Mouse (Mus musculus) midbrain, embryonic 13.5 days (tissue): ENCODE results near the gene Pcolce2. TPM values are rescaled to one million over a fixed set of nuclear protein-coding genes. Genes with fewer than 3 reads are reported as not detected.
A peak's percentile ranks its signal among the peaks of the same experiment; 100 is the strongest.
"Not testable (repeated sequence)": the region's sequence is repeated elsewhere in the genome, so short reads cannot be mapped to it uniquely, and the experiment has no call there.

Experiments used
- ATAC-seq: fragments of 200-750 bp; cut with Nextera tagmentation; 2 replicates; pipeline ENCODE4 v1.8.0; 2017; ENCODE audit warnings: mild to moderate bottlenecking, moderate TSS enrichment, moderate library complexity
- H3K27ac ChIP-seq: fragments of 300-500 bp; sonication (generic); 2 replicates; pipeline ENCODE4 v1.5.1; 2015; ENCODE audit warnings: inconsistent platforms, mild to moderate bottlenecking, moderate library complexity
- H3K27me3 ChIP-seq: fragments of 300-500 bp; sonication (generic); 2 replicates; pipeline ENCODE4 v1.6.1; 2015; ENCODE audit warnings: mild to moderate bottlenecking, inconsistent platforms
- H3K36me3 ChIP-seq: fragments of 300-500 bp; sonication (generic); 2 replicates; pipeline ENCODE4 v1.6.1; 2015; ENCODE audit warnings: mild to moderate bottlenecking, inconsistent platforms
- H3K4me1 ChIP-seq: fragments of 300-500 bp; sonication (generic); replicated peaks from 2 replicates; pipeline ENCODE4 v1.6.1; 2015; ENCODE audit warnings: inconsistent platforms
- H3K4me2 ChIP-seq: fragments of 300-500 bp; sonication (generic); replicated peaks from 2 replicates; pipeline ENCODE4 v1.6.1; 2015; ENCODE audit warnings: moderate library complexity, mild to moderate bottlenecking, inconsistent platforms
- H3K4me3 ChIP-seq: fragments of 300-500 bp; sonication (generic); replicated peaks from 2 replicates; pipeline ENCODE4 v1.5.1; 2015; ENCODE audit warnings: mild to moderate bottlenecking, inconsistent platforms
- H3K9ac ChIP-seq: fragments of 300-500 bp; sonication (generic); replicated peaks from 2 replicates; pipeline ENCODE4 v1.6.1; 2015; ENCODE audit warnings: mild to moderate bottlenecking, inconsistent platforms
- H3K9me3 ChIP-seq: fragments of 300-500 bp; sonication (generic); 2 replicates; pipeline ENCODE4 v1.6.1; 2016; ENCODE audit warnings: mild to moderate bottlenecking, inconsistent platforms
- whole genome bisulfite sequencing: fragments of 180-500 bp; shearing (Covaris S2); methylation state at CpG from one replicate; pipeline ENCODE4 v1.1.7; 2015; 5-methylcytosine and 5-hydroxymethylcytosine counted together
- polyA plus RNA-seq: library from polyadenylated mRNA; unstranded; fragments of >200 nt; fragmentation: Nextera tagmentation; extraction: Ambion mirVana; gene quantifications from 2 replicates; pipeline ENCODE4 v1.2.1, GENCODE M21; 2015

The Pcolce2 gene
- polyA plus RNA-seq, 1 experiment from 2014 or later, result 1.8 TPM

DNA sequence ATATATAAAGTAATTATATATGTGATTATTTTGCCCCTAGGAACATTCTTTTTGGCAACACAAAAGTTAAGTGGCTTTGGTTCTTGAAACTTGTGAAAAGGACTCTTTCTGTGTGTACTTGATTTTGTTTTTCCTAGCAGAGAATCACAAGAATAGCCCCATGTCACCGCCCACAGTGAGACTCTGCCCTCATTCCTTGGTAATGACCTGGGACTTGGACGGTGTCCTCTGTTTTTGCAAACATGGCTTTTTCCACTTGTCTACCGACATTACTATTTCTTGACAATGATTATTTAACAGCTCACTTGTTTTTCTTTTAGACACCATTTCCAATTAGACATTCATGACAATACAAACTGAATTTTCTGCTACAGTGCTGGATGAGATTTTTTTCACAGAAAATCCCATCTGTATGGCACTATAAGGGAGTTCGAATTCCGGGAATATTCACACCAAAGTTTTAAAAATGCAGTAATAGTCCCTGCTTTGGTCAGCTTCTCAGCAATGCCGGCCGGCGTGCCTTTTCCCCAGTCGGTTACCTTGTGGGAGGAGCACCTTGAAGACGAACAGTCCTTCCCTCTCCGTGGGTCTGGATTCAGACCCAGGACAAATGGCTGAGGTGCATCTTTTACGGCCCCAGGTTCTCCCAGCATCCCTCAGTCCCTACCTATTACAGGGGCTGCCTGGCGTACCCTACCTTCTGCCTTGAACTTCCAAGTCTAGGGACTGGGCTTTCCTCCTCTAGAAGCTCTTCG, 22.4 kb upstream of the Pcolce2 start:
- H3K9ac ChIP-seq, result no peak overlapping the region
- H3K4me3 ChIP-seq, result no peak overlapping the region
- peaks cover 9% of the 10 kb centered on the region for H3K4me1 ChIP-seq
- H3K9me3 ChIP-seq, result no peaks in the 10 kb centered on the region
- H3K4me2 ChIP-seq, result no peak overlapping the region
- no peaks in the 10 kb centered on the region for H3K36me3 ChIP-seq
- H3K27ac ChIP-seq, result no peak overlapping the region
- WGBS, result 84% methylated on average over 14 of the region's 14 CpGs
- ATAC-seq, result no peak
- H3K27me3 ChIP-seq, result no peaks in the 10 kb centered on the region

DNA sequence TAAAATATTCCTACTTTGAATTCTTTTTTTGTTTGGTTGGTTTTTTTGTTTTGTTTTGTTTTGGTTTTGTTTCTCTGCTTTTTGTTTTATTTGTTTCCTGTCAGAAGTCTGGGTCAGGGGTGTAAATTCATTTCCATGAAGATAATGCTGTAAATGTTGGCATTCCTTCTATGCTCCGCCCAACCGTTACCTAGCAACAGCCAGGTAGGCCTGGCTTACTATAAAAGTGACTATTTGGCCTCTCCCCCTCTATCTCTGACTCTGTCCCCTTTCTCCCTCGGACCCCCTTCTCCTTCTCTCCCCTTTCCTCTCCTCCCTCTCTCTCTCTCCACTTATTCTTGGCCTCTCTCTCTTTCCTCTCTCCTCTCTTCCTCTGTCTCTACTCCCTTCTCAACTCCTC, 21.4 kb upstream of the Pcolce2 start:
- Histone ChIP-seq H3K9me3 (no peaks in the 10 kb centered on the region), H3K27ac (no peak overlapping the region), H3K4me3 (no peak overlapping the region), H3K27me3 (no peaks in the 10 kb centered on the region), H3K4me1 (peaks cover 9% of the 10 kb centered on the region), H3K9ac (no peak overlapping the region), H3K4me2 (no peak overlapping the region), H3K36me3 (no peaks in the 10 kb centered on the region)
- 77% methylated on average over 3 of the region's 3 CpGs for WGBS
- ATAC-seq, result no peak

- Histone ChIP-seq H3K36me3 (no peaks in the 10 kb centered on the region), H3K9me3 (no peaks in the 10 kb centered on the region), H3K4me2 (no peak overlapping the region), H3K9ac (no peak overlapping the region), H3K27ac (no peak overlapping the region), H3K4me1 (0 out of 2 replicates have a peak, but pooled peaks cover 5% of the 10 kb centered on the region), H3K27me3 (no peaks in the 10 kb centered on the region), H3K4me3 (no peak overlapping the region)
- ATAC-seq, result no peak
- 87% methylated on average over 1 of the region's 1 CpGs for WGBS
Measured at GRCm38 (mm10) chr9:95618572-95618971, 18.8 kb upstream of the Pcolce2 start.

DNA sequence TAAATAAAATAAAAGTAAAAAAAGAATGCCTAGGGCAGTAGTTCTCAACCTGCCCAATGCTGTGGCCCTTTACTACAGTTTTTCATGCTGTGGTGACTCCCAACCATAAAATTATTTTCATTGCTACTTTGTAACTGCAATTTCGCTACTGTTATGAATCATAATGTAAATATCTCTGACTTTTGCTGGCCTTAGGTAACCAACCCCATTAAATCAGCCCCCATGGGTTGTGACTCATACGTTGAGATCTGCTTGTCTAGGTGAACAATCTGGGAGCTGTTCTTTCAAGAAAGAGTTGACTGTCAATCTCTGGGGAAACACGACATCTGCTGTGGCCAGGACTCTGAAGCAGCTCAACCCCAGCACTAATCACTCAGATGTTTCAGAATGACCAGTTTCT, 13.3 kb upstream of the Pcolce2 start:
- no peak for ATAC-seq
- Histone ChIP-seq H3K9ac (no peak overlapping the region), H3K27me3 (no peaks in the 10 kb centered on the region), H3K4me3 (no peak overlapping the region), H3K36me3 (no peaks in the 10 kb centered on the region), H3K27ac (no peak overlapping the region), H3K4me1 (no peaks in the 10 kb centered on the region), H3K9me3 (no peaks in the 10 kb centered on the region), H3K4me2 (no peak overlapping the region)
- 90% methylated on average over 3 of the region's 3 CpGs for WGBS

DNA sequence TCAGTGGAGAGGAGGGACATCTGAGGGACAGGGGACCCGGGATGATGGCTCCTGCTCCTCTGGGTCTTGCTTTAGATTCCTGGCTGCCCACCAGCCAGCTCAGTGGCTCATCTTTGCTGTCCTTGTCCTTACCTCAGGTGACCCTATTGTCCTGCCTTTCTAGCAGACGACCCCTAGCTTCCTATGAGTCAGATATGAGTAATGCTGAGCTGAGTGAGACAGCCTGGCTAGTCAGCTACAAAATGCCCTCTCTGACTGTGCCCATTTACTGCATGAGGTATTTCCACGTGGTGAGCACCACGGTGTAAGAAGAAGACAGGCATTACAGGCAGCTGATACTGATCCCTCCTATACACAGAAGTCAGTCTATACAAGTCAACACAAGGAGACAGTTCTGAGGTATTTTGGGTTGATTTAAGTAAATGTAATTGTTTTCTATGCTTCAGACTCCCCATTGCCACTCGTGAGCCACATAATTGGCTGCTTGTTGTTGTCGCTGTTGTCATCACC, 8.9 kb upstream of the Pcolce2 start:
- Histone ChIP-seq H3K27ac (no peak overlapping the region), H3K4me3 (no peak overlapping the region), H3K4me1 (no peaks in the 10 kb centered on the region), H3K9me3 (no peaks in the 10 kb centered on the region), H3K4me2 (no peak overlapping the region), H3K9ac (no peak overlapping the region), H3K27me3 (no peaks in the 10 kb centered on the region), H3K36me3 (no peaks in the 10 kb centered on the region)
- ATAC-seq, result no peak
- WGBS, result 85% methylated on average over 6 of the region's 6 CpGs

GRCm38 (mm10) chr9:95629561-95629960, 7.8 kb upstream of the Pcolce2 start:
- H3K4me2 ChIP-seq, H3K4me3 ChIP-seq, H3K36me3 ChIP-seq, H3K9me3 ChIP-seq, H3K4me1 ChIP-seq, ATAC-seq, H3K27ac ChIP-seq, H3K9ac ChIP-seq, H3K27me3 ChIP-seq: not testable (repeated sequence)
- WGBS, result 92% methylated on average over 2 of the region's 2 CpGs

GRCm38 (mm10) chr9:95636395-95636794, 1.0 kb upstream of the Pcolce2 start:
- H3K4me3 ChIP-seq, result no peak overlapping the region

DNA sequence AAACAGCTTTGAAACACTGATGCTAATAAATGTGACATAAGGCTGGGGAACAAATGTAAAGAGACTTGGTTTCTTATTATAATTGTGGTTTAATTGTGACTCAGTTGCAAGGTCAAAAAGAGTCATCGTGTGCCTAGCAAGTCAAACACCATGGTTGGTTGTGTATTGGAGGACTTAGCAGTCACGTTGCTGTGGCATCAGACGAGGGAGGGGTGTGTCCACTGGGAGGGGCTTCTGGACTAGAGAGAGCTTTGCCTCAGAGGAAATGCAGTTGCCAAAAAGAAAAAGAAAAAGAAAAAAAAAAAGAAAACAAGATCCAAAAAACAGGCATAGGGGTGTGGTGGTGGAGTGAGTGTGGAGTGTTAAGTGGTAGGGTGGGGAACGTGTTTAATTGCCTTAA, 2.5 kb downstream of the Pcolce2 start:
- ATAC-seq, result no peak
- WGBS, result 50% methylated on average over 4 of the region's 4 CpGs
- no peak overlapping the region for H3K27ac ChIP-seq
- H3K4me3 ChIP-seq, result no peak overlapping the region
- H3K9me3 ChIP-seq, result no peaks in the 10 kb centered on the region
- no peaks in the 10 kb centered on the region for H3K36me3 ChIP-seq
- H3K9ac ChIP-seq, result no peak overlapping the region
- peaks cover 24% of the 10 kb centered on the region for H3K27me3 ChIP-seq
- peaks cover 3% of the 10 kb centered on the region; the same call in 1 of the 2 replicates for H3K4me1 ChIP-seq
- H3K4me2 ChIP-seq, result no peak overlapping the region

More at GRCm38 (mm10) chr9:95636395-95636794, 1.0 kb upstream of the Pcolce2 start:
- Histone ChIP-seq H3K27ac (no peak overlapping the region), H3K9me3 (no peaks in the 10 kb centered on the region), H3K9ac (no peak overlapping the region), H3K36me3 (no peaks in the 10 kb centered on the region), H3K27me3 (peaks cover 25% of the 10 kb centered on the region), H3K4me2 (peak overlapping the region; percentile 95), H3K4me1 (peaks cover 3% of the 10 kb centered on the region; the same call in 1 of the 2 replicates)
- WGBS, result 78% methylated on average over 4 of the region's 4 CpGs
- no peak for ATAC-seq

DNA sequence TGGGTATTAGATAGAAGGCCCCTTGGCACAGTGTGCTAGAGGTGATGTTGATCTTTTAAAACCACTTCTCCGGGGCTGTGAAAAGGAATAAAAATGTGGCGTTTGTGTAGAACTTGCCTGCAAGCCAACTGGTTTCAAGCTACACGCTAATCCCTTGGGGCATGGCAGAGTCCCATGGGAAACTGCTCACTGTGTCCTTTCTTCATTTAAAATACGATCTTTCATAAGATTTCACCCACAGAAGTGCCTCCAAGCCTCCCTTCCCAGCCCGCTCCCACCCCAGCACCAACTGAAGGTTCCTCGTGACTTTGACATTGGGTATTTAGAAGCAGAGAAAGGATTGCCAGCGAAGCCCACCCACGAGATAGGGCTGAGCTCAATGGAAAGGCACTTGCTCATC, 8.5 kb downstream of the Pcolce2 start:
- WGBS, result 94% methylated on average over 8 of the region's 8 CpGs
- peaks cover 5% of the 10 kb centered on the region; the same call in 1 of the 2 replicates for H3K9me3 ChIP-seq
- H3K27me3 ChIP-seq, result no peaks in the 10 kb centered on the region
- H3K9ac ChIP-seq, result no peak overlapping the region
- no peak overlapping the region for H3K4me2 ChIP-seq
- H3K36me3 ChIP-seq, result no peaks in the 10 kb centered on the region
- no peak overlapping the region for H3K27ac ChIP-seq
- no peak overlapping the region for H3K4me3 ChIP-seq
- no peak for ATAC-seq
- H3K4me1 ChIP-seq, result no peaks in the 10 kb centered on the region

GRCm38 (mm10) chr9:95653363-95653762, 16.0 kb downstream of the Pcolce2 start:
- peaks cover 5% of the 10 kb centered on the region; the same call in 1 of the 2 replicates for H3K9me3 ChIP-seq
- H3K27ac ChIP-seq, result no peak overlapping the region
- no peak overlapping the region for H3K9ac ChIP-seq
- 92% methylated on average over 6 of the region's 6 CpGs for WGBS
- no peak for ATAC-seq
- H3K36me3 ChIP-seq, result no peaks in the 10 kb centered on the region
- no peaks in the 10 kb centered on the region for H3K4me1 ChIP-seq
- H3K4me3 ChIP-seq, result no peak overlapping the region
- no peaks in the 10 kb centered on the region for H3K27me3 ChIP-seq
- H3K4me2 ChIP-seq, result no peak overlapping the region

DNA sequence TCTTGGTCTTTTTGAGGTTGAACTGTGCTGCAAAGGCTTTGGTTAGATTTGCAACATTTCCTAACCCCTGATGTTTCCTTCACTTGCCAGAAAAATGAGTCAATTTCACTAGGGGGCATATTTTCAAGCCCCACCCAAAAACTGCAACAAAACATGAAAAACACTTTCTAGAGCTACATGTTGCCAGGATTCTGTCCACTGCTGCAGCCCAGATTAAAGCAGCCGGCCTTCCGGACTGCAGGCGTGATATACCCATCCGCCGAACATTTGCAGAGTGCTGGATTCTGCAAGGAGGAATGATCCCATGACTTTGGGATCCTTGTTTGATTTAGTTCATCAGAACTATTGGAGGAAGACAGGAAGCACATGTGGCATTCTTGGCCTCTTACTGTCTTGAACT, 17.0 kb downstream of the Pcolce2 start:
- no peak overlapping the region for H3K4me3 ChIP-seq
- WGBS, result 95% methylated on average over 5 of the region's 5 CpGs
- no peaks in the 10 kb centered on the region for H3K27me3 ChIP-seq
- no peak for ATAC-seq
- H3K36me3 ChIP-seq, result no peaks in the 10 kb centered on the region
- no peaks in the 10 kb centered on the region for H3K4me1 ChIP-seq
- no peak overlapping the region for H3K4me2 ChIP-seq
- H3K9ac ChIP-seq, result no peak overlapping the region
- H3K9me3 ChIP-seq, result peaks cover 2% of the 10 kb centered on the region; the same call in 1 of the 2 replicates
- H3K27ac ChIP-seq, result no peak overlapping the region

DNA sequence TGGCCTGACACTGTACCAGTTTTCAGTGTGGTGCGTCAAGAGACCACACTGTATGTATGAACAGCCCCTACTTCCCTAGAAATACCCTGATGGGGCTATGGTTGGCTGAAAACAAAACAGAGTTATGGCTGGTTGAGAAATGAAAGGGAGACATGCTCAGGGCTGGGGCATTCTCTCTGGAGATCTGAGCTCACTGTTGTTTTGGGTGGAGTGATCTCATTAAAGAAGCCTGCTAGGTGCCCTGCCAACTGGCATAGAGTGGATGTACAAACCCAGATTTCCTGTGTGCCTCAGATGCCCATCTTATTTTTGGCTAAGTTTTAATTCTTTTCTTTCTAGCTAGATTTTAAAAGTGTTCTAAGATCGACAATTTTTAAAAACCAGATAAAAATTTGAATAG, 20.5 kb downstream of the Pcolce2 start:
- no peaks in the 10 kb centered on the region for H3K4me1 ChIP-seq
- 91% methylated on average over 2 of the region's 2 CpGs for WGBS
- H3K36me3 ChIP-seq, result no peaks in the 10 kb centered on the region
- no peak overlapping the region for H3K4me2 ChIP-seq
- no peaks in the 10 kb centered on the region for H3K27me3 ChIP-seq
- H3K9me3 ChIP-seq, result no peaks in the 10 kb centered on the region
- no peak for ATAC-seq
- H3K4me3 ChIP-seq, result no peak overlapping the region
- H3K27ac ChIP-seq, result no peak overlapping the region
- no peak overlapping the region for H3K9ac ChIP-seq
